Mouse (Mus musculus) liver, adult 2 months (tissue): ENCODE results near the gene Atxn7l1.

Experiments used
- CTCF ChIP-seq: fragments of 200-500 bp; IDR thresholded peaks from 2 replicates; pipeline ENCODE4 v1.5.1; 2011; ENCODE audit warnings: low read depth, low read length, control low read depth
- POLR2A ChIP-seq: fragments of 200-500 bp; IDR thresholded peaks from 2 replicates; pipeline ENCODE4 v1.6.1; 2011; ENCODE audit warnings: low read length, control low read depth; ENCODE audit not compliant: insufficient read depth; ENCODE audit errors: extremely low read depth

DNA sequence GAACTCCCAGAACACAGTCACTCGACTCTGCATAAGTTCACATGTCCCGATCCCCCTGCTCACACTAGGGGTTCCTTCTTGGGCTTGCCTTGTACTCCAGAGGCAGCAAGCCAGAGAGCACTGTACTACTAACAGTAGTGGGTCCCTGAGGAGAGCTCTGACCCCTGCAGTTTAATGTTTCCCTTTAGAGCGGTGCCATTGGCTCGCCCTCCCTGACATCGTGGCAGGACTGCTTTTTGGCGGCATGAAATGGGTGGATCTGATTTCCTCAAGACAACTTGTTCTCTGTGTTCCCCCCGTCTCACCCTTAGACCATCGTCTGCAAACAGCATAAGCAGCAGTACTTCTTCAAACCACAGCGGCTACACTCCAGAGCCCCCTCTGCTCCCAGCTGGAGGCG is 210.9 kb downstream of the Atxn7l1 start:
- no peak for TF ChIP-seq POLR2A
- TF ChIP-seq CTCF: no peak
